Mouse (Mus musculus) heart, postnatal 0 days (tissue): ENCODE results near the gene Zfp575. TPM values are rescaled to one million over a fixed set of nuclear protein-coding genes. Genes with fewer than 3 reads are reported as not detected.

Experiments used
- ATAC-seq: fragments of 200-750 bp; cut with Nextera tagmentation; 2 replicates; pipeline ENCODE4 v1.8.0; 2017; ENCODE audit warnings: low read depth, moderate number of reproducible peaks, moderate library complexity; ENCODE audit not compliant: insufficient read depth
- DNase-seq: peaks from one replicate; pipeline ENCODE4 v3.0.0-alpha.2; 2016; ENCODE audit warnings: low spot score
- H3K27ac ChIP-seq: fragments of 300-500 bp; sonication (generic); 2 replicates; pipeline ENCODE4 v1.5.1; 2014; ENCODE audit warnings: low read depth, mild to moderate bottlenecking
- H3K27me3 ChIP-seq: fragments of 300-500 bp; sonication (generic); 2 replicates; pipeline ENCODE4 v1.6.1; 2014; ENCODE audit warnings: low read length, mixed read lengths; ENCODE audit not compliant: control insufficient read depth, insufficient read depth
- H3K36me3 ChIP-seq: fragments of 300-500 bp; sonication (generic); replicated peaks from 2 replicates; pipeline ENCODE4 v1.6.1; 2014; ENCODE audit warnings: low read length, mixed read lengths; ENCODE audit not compliant: control insufficient read depth, insufficient read depth
- H3K4me1 ChIP-seq: fragments of 300-500 bp; sonication (generic); 2 replicates; pipeline ENCODE4 v1.6.1; 2014; ENCODE audit warnings: antibody characterized with exemption; ENCODE audit not compliant: control insufficient read depth, insufficient read depth
- H3K4me2 ChIP-seq: fragments of 300-500 bp; sonication (generic); 2 replicates; pipeline ENCODE4 v1.6.1; 2014; ENCODE audit warnings: low read depth, mild to moderate bottlenecking, low read length, moderate library complexity
- H3K4me3 ChIP-seq: fragments of 300-500 bp; sonication (generic); 2 replicates; pipeline ENCODE4 v1.5.1; 2014; ENCODE audit warnings: low read depth, low read length
- H3K9ac ChIP-seq: fragments of 300-500 bp; sonication (generic); replicated peaks from 2 replicates; pipeline ENCODE4 v1.6.1; 2014; ENCODE audit warnings: low read depth, low read length, mixed read lengths
- H3K9me3 ChIP-seq: fragments of 300-500 bp; sonication (generic); replicated peaks from 2 replicates; pipeline ENCODE4 v1.6.1; 2016; ENCODE audit warnings: low read length; ENCODE audit not compliant: control insufficient read depth
- CTCF ChIP-seq: IDR thresholded peaks from 2 replicates; pipeline ENCODE4 v1.5.1; 2016; ENCODE audit warnings: antibody characterized with exemption, control low read depth, low read depth
- EP300 ChIP-seq: IDR thresholded peaks from 2 replicates; pipeline ENCODE4 v1.6.1; 2016; ENCODE audit warnings: antibody characterized with exemption, low read depth
- WGBS: fragments of 180-500 bp; shearing (Covaris S2); extraction: QIAGEN DNeasy Blood & Tissue Kit; methylation state at CpG from one replicate; pipeline ENCODE4 v1.1.7; 2014; 5-methylcytosine and 5-hydroxymethylcytosine counted together
- polyA plus RNA-seq: library from polyadenylated mRNA; unstranded; fragments of >200 nt; fragmentation: Nextera tagmentation; extraction: Ambion mirVana; gene quantifications from 2 replicates; pipeline ENCODE4 v1.2.1, GENCODE M21; 2015
- total RNA-seq: library from RNA; depleted of rRNA; stranded (reverse); fragments of >200 nt; gene quantifications from 2 replicates; pipeline ENCODE4 v1.2.3, GENCODE M21; 2014; ENCODE audit warnings: low replicate concordance

Zfp575 gene
- total and polyA plus RNA-seq, 2 experiments from 2014 or later = 0.04 to 0.67 TPM

- no peaks in the 10 kb centered on the region for H3K4me1 ChIP-seq
- H3K27ac ChIP-seq = no peak overlapping the region
- ATAC-seq (no peak), DNase-seq (no peak)
- H3K4me2 ChIP-seq = no peak overlapping the region
- no peaks in the 10 kb centered on the region for H3K9me3 ChIP-seq
- no peak for TF ChIP-seq EP300
- TF ChIP-seq CTCF = no peak
- peaks cover 32% of the 10 kb centered on the region for H3K36me3 ChIP-seq
- no peaks in the 10 kb centered on the region for H3K27me3 ChIP-seq
- H3K9ac ChIP-seq = no peak overlapping the region
- H3K4me3 ChIP-seq = no peak overlapping the region
- WGBS = 67% methylated on average over 4 of the region's 4 CpGs
Observed at GRCm38 (mm10) chr7:24571071-24571470, 16.4 kb downstream of the Zfp575 start.

GRCm38 (mm10) chr7:24568512-24568911, 18.9 kb downstream of the Zfp575 start:
- peaks cover 34% of the 10 kb centered on the region for H3K36me3 ChIP-seq
- 91% methylated on average over 4 of the region's 4 CpGs for WGBS

GRCm38 (mm10) chr7:24566206-24566605, 21.2 kb downstream of the Zfp575 start:
- Histone ChIP-seq H3K27ac (no peak overlapping the region), H3K9me3 (no peaks in the 10 kb centered on the region), H3K27me3 (no peaks in the 10 kb centered on the region), H3K4me2 (no peak overlapping the region), H3K4me3 (no peak overlapping the region), H3K36me3 (peaks cover 49% of the 10 kb centered on the region), H3K9ac (no peak overlapping the region), H3K4me1 (no peaks in the 10 kb centered on the region)
- ATAC-seq (no peak), DNase-seq (no peak)
- 85% methylated on average over 9 of the region's 9 CpGs for WGBS
- TF ChIP-seq EP300 = no peak
- no peak for TF ChIP-seq CTCF

More at GRCm38 (mm10) chr7:24568512-24568911, 18.9 kb downstream of the Zfp575 start:
- Histone ChIP-seq H3K9me3 (no peaks in the 10 kb centered on the region), H3K27me3 (no peaks in the 10 kb centered on the region), H3K4me3 (no peak overlapping the region), H3K4me2 (no peak overlapping the region), H3K27ac (no peak overlapping the region), H3K4me1 (no peaks in the 10 kb centered on the region), H3K9ac (no peak overlapping the region)
- DNase-seq = no peak
- ATAC-seq = no peak
- TF ChIP-seq EP300 (no peak), CTCF (no peak)

- WGBS = 90% methylated on average over 11 of the region's 11 CpGs
- ATAC-seq (no peak), DNase-seq (no peak)
- no peak overlapping the region for H3K4me2 ChIP-seq
- H3K27ac ChIP-seq = no peak overlapping the region
- no peaks in the 10 kb centered on the region for H3K27me3 ChIP-seq
- TF ChIP-seq CTCF = no peak
- no peak for TF ChIP-seq EP300
- H3K4me3 ChIP-seq = no peak overlapping the region
- peaks cover 54% of the 10 kb centered on the region for H3K36me3 ChIP-seq
- H3K9me3 ChIP-seq = no peaks in the 10 kb centered on the region
- no peak overlapping the region for H3K9ac ChIP-seq
- H3K4me1 ChIP-seq = no peaks in the 10 kb centered on the region
Observed at GRCm38 (mm10) chr7:24565627-24566026, 21.8 kb downstream of the Zfp575 start.

GRCm38 (mm10) chr7:24564607-24565265, 22.7 kb downstream of the Zfp575 start:
- peak; percentile 21 for DNase-seq
- Histone ChIP-seq H3K4me1 (no peaks in the 10 kb centered on the region), H3K27me3 (no peaks in the 10 kb centered on the region), H3K9ac (no peak overlapping the region), H3K36me3 (peaks cover 63% of the 10 kb centered on the region), H3K4me3 (no peak overlapping the region), H3K4me2 (no peak overlapping the region), H3K9me3 (no peaks in the 10 kb centered on the region), H3K27ac (no peak overlapping the region)
- WGBS = 59% methylated on average over 6 of the region's 6 CpGs
- peak; percentile 57; the same call in 1 of the 2 replicates for ATAC-seq
- peak; percentile 79 for TF ChIP-seq CTCF
- TF ChIP-seq EP300 = no peak

DNA sequence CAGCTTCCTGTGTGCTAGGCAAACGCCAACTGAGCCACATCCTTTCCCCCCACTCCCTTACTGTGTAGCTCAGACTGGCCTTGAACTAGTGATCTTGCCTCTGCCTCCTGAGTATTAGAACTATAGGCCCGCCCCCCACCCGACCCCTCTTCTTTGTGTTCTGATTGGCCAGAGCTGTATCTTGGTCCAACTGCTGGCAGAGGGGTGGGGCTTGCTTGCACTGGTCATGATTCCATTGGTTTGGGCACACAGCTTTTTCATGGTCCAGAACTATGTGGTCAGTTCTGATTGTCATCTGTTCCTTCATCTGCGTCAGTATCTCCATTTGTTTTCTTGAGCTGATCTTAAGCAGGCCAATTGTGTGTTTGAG, 23.6 kb downstream of the Zfp575 start:
- no peak for DNase-seq
- Histone ChIP-seq H3K9me3 (no peaks in the 10 kb centered on the region), H3K36me3 (peaks cover 62% of the 10 kb centered on the region), H3K9ac (no peak overlapping the region), H3K4me2 (no peak overlapping the region), H3K27me3 (no peaks in the 10 kb centered on the region), H3K4me3 (no peak overlapping the region), H3K27ac (no peak overlapping the region), H3K4me1 (no peaks in the 10 kb centered on the region)
- ATAC-seq = no peak
- TF ChIP-seq EP300 (no peak), CTCF (no peak)
- WGBS = 84% methylated on average over 4 of the region's 4 CpGs
